Mouse (Mus musculus) thymus, postnatal 25 days (tissue): ENCODE results near the gene Nadsyn1.
A peak's percentile ranks its signal among the peaks of the same experiment; 100 is the strongest.

Source experiments
- DNase-seq: peaks from one replicate; pipeline ENCODE4 v3.0.0; 2022

Gene Nadsyn1

GRCm38 (mm10) chr7:143753990-143754715 lies 68.5 kb downstream of the Nadsyn1 start:
- DNase-seq, result peak; percentile 73

GRCm38 (mm10) chr7:143752606-143753005 lies 70.0 kb downstream of the Nadsyn1 start:
- DNase-seq, result no peak

- DNase-seq, result no peak
These were observed 70.6 kb downstream of the Nadsyn1 start for GRCm38 (mm10) chr7:143752056-143752455.

- no peak for DNase-seq
These were observed 71.3 kb downstream of the Nadsyn1 start for GRCm38 (mm10) chr7:143751380-143751779.

- no peak for DNase-seq
These were observed 73.6 kb downstream of the Nadsyn1 start for GRCm38 (mm10) chr7:143749045-143749444.

GRCm38 (mm10) chr7:143748041-143748868 lies 74.4 kb downstream of the Nadsyn1 start:
- DNase-seq, result peak; percentile 82
